Mouse (Mus musculus): Measurements from ENCODE around the gene Btbd35f7. TPM values are rescaled to one million over a fixed set of nuclear protein-coding genes. Genes with fewer than 3 reads are reported as not detected.
"Not testable (repeated sequence)": the region's sequence is repeated elsewhere in the genome, so short reads cannot be mapped to it uniquely, and the experiment has no call there.

The Btbd35f7 gene
- polyA plus RNA-seq (2014; fragmentation: Nextera tagmentation; extraction: Ambion mirVana): not detected in 2 replicates

DNA sequence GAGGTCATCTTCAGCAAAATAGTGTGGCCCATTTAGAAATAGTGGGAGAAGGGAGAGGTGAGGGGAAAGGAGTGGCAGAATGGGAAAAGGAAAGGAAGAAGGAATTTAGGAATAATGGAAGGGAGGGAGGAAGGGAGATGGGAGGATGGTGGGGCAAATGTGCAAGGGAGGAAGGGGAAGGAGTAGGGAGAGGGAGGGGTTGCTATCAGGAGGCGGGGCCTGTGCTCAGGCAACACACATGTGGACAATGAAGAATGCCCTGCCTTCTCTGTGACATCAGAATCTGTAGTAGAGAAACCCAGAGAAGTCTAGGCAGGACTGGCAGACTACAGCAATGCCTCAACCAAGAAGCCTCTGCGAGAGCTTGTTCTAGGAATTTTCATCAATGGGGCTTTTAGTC lies at the start of gene Btbd35f7:
TSS of gene Btbd35f7 (plus strand) at position 301 of the 400 bp plus-strand sequence.
- not testable (repeated sequence) for H3K9ac ChIP-seq (replicated peaks; ENCODE audit: low read length); H3K27me3 ChIP-seq (ENCODE audit: control insufficient read depth, insufficient read depth, low read length); H3K36me3 ChIP-seq (ENCODE audit: control insufficient read depth, insufficient read depth, low read length); H3K27ac ChIP-seq (replicated peaks; ENCODE audit: low read depth, low read length); DNase-seq; H3K4me3 ChIP-seq (replicated peaks; ENCODE audit: low read depth, low read length); H3K4me2 ChIP-seq (ENCODE audit: low read length); H3K4me1 ChIP-seq (ENCODE audit: control insufficient read depth, insufficient read depth, low read length); H3K9me3 ChIP-seq (ENCODE audit: control insufficient read depth, low read length); ATAC-seq (ENCODE audit: low FRiP score, low TSS enrichment)
- no CpG with 5 or more reads among the region's 2 CpGs for WGBS

Other genes starting within 250 kb of the Btbd35f7 start
- not detected in 2 replicates for gene Mycs, start 199.8 kb upstream of the Btbd35f7 start, polyA plus RNA-seq (2014; fragmentation: Nextera tagmentation; extraction: Ambion mirVana)

All from midbrain, embryonic 14.5 days (tissue).